Mouse (Mus musculus): ENCODE data around the gene Gm14137.

Gm14137 gene

GRCm38 (mm10) chr2:119172862-119173576 is 1.3 kb upstream of the Gm14137 start:
- DNase-seq, result peak; percentile 78

- DNase-seq, result no peak
Measured at GRCm38 (mm10) chr2:119174866-119175265, 557 bp downstream of the Gm14137 start.

GRCm38 (mm10) chr2:119175614-119176013 is 1.3 kb downstream of the Gm14137 start:
- DNase-seq, result no peak

DNA sequence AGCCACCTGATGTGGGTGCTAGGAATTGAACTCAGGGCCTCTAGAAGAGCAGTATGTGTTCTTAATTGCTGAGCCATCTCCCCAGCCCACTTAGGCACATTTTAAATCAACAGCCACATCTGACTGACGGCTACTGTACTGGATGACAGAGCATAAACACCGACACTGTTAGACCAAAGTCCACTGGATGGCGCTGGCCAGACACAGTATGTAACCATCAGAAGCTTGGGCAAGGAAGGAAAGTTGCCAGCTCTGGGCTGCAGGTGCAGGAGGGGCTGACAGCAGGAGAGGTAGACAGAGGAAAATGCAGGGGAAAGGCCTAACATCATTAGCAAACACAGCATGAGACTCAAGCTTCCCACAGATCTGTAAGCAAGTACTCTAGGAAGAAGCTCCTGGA is 2.5 kb downstream of the Gm14137 start:
- DNase-seq, result no peak

DNA sequence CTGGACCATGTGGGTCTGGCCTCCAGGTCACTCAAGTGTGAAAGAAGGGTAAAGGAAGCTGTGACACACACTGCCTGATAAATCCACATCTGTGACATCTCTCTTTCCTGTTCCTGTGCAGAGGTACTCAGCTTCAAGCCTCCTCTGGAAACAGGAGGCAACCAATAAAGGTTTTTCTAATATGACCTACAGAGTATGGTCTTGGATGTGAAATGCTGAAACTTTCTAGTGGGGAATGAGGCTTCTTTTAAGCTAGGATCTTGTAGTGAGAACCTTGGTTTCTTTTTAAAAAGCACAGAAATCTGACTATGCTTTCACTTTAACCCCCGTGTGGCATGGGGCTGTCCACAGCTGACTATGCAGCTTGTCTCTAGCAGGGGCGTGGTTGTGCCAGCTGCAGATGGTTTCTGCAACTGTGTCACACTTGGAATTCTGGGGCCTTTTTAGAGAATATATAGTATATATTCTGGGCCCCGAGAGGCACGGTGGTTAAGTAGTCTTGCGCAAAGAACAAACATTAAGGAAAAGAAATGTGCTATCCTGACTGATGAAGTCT is 3.2 kb downstream of the Gm14137 start:
- DNase-seq, result no peak

- DNase-seq, result no peak
Measured at GRCm38 (mm10) chr2:119182914-119183313, 8.6 kb downstream of the Gm14137 start.

GRCm38 (mm10) chr2:119189029-119189710 is 14.9 kb downstream of the Gm14137 start:
- peak; percentile 91 for DNase-seq

- DNase-seq, result no peak
Measured at GRCm38 (mm10) chr2:119190969-119191368, 16.7 kb downstream of the Gm14137 start.

DNA sequence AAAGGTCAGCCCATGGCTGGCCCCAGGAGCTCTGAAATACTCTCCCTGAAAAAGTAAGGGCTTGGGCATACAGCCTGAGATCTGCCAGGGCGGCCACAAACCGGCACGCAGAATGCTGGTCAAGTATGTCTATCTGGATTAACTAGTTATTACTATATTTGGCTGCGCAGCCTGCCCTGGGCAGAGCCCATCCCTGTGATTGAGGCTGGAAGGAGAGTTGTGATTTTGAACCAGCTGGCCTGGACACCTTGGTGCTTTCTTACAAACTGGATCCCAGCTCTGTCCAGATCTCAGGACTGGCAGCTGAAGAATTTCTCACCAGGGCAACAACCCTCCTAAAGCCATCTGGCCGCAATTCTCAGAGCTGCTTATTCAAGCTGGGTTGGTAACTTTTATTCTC is 19.8 kb downstream of the Gm14137 start:
- no peak for DNase-seq

DNA sequence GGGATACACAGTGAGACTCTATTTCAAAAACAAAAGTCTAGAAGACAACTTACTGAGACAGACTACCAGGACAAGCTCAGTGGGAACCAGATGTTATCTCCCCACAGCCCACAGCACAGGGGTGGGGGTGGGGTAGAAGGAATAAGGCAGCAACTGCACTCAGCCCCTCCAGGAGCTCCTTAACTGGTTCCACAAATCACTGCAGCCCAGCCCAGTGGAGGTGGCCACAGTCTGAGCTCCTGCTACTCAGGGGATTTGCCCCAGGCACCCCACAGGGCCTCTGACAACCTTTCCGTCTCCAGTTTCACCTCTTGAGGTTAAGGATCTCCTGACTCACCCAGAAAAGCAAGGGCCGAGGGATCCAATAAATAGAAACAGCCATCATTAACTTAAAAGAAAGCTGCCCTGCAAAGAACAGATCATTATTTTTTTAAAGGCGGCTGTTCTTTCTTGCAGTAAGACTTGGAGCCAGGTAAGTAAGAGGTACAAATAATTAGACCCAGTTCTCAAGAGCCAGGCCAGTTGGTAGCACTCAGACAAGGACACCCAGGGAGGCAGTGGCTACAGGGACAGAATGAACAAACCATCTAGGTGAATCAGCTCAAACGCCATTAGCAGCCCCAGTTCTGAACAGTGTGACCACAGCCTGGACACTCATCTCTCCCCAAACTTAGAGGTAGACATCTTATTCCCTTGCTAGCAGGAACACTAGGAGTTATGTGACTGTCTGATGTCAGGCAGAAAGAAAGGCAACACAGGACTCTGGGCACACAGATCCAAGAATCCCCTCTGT is 22.2 kb downstream of the Gm14137 start:
- no peak for DNase-seq

DNA sequence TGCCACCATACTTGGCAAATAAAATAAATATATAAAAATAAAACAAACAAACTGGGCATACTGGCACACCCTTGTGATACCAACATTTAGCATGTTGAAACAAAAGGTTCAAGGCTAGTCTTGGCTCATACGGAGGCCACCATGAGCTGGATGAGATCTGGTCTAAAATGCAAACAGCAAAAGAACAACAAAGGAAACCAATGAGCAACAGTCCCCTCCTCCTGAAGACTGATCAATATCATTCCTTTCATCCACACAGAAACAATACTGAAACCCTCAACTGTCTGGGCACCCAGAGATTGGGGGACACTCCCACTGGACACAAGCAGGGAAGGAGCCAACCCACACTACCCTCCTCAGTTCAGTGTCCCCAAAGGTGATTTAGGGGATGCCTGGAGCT is 23.2 kb downstream of the Gm14137 start:
- DNase-seq, result no peak

DNA sequence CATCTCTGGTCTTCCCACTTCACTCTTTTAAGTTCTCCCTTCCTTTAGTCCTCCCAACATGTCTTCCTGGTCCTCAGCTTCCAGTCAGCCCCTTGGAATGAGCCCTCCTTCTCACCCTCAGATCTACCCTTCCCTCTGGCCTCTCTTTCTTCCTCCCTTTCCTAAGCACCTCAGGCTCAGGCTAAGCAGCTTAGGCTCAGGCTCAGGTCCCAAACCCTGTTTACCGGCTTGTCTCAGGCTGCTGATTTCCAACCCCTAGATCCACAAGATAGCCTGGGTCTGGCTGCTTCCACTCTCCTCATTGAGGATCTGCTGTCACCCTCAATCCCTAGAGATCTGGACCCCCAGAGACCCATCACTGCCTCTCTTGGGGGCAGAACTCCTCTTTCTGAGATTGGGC is 23.7 kb downstream of the Gm14137 start:
- DNase-seq, result no peak

- no peak for DNase-seq
Measured at GRCm38 (mm10) chr2:119198934-119199333, 24.6 kb downstream of the Gm14137 start.

DNA sequence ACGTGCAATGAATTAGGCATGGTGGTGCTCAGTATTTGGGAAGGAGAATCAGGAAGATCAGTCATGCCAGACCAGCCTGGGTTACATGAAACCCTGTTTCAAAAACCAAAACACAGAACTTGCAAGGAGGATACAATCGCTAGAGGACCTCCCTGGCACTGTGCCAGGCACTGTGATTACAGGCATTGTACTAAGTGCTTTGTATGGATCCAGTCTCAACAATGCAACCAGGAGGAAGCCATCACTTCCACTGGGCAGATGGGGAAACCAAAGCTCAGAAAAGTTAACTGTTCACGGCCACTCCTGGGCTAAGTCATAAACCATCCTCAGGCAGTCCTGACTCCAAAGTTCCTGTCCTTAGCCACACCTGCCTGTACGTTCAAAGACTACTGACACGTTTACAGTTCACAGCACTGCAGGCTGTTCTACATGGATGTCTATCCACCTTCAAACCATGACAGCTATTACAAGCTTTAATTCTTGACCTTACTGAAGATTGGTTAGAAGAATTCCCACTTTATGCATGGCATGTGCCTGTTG is 28.7 kb downstream of the Gm14137 start:
- peak; percentile 67 for DNase-seq

GRCm38 (mm10) chr2:119203871-119204460 is 29.7 kb downstream of the Gm14137 start:
- DNase-seq, result no peak

- no peak for DNase-seq
Measured at GRCm38 (mm10) chr2:119207961-119208343, 33.6 kb downstream of the Gm14137 start.

GRCm38 (mm10) chr2:119208344-119209175 is 34.3 kb downstream of the Gm14137 start, which contains the start of the genes Zfyve19 and Dnajc17:
Gene Zfyve19 (plus strand): TSS chr2:119208617.
Gene Dnajc17 (minus strand): TSS chr2:119208795.
- peak; percentile 94 for DNase-seq

GRCm38 (mm10) chr2:119209176-119209507 is 34.8 kb downstream of the Gm14137 start:
- no peak for DNase-seq
